Mouse (Mus musculus) cerebellum, adult 2 months (tissue): ENCODE measurements around the gene Rb1.

Experiments
- CTCF ChIP-seq: fragments of 200-500 bp; IDR thresholded peaks from 2 replicates; pipeline ENCODE4 v1.5.1; 2011; ENCODE audit warnings: low read depth, mild to moderate bottlenecking, control low read depth, low read length, moderate library complexity, borderline replicate concordance; ENCODE audit not compliant: insufficient read depth
- POLR2A ChIP-seq: fragments of 200-500 bp; IDR thresholded peaks from 2 replicates; pipeline ENCODE4 v1.6.1; 2011; ENCODE audit warnings: low read length, control low read depth, borderline replicate concordance; ENCODE audit not compliant: insufficient read depth

DNA sequence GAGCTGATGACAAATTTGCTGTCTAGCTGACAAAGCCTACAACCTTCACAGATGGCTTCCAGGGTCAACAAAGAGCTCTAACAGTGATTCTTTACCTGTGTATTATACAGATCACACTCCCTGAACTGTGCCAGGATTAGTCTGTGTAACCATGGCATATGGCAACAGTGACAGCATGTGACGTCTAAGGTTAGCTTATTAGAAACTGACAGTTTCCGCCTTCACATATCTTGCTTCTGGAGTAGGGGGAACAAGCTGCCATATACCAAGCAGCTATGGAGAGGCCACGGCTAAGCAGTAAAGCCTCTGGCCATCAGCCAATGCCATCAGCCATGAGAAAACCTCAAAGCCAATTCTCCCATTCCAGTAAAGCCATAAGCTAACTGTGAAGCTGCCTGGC, 99.3 kb downstream of the Rb1 start:
- no peak for TF ChIP-seq CTCF
- TF ChIP-seq POLR2A, result no peak
